Mouse (Mus musculus): ENCODE results near the gene Son. TPM values are rescaled to one million over a fixed set of nuclear protein-coding genes. Genes with fewer than 3 reads are reported as not detected.
"Not testable (repeated sequence)": the region's sequence is repeated elsewhere in the genome, so short reads cannot be mapped to it uniquely, and the experiment has no call there.

Son gene
- polyA plus RNA-seq, 1 experiment from 2014 or later, result 112 TPM

DNA sequence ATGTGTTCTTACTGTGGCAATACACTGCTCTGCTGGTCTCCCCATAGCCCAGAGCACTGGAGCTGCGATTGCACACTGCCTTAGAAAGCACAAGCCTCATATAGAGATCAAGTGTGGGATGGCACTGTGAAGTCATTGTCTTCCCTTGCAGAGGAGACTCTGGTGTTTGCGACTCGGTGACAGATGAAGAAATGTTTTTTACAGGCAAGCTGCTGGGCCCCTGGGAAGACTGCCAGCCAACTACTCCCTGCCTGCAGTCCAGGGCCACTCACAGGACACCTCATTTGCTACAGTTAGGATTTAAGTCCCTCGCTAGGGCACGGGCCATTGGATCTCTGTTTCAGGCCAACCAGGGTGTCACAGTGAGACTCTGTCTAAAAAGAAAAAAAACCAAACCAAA is 14.9 kb upstream of the Son start:
- Histone ChIP-seq H3K27ac (no peak overlapping the region), H3K4me3 (replicated peaks; ENCODE audit: low read depth, low read length) (no peak overlapping the region), H3K27me3 (ENCODE audit: insufficient read depth, low read length) (no peaks in the 10 kb centered on the region), H3K4me2 (ENCODE audit: low read length) (no peak overlapping the region), H3K9ac (ENCODE audit: low read depth, low read length) (no peak overlapping the region), H3K9me3 (replicated peaks; ENCODE audit: low read length) (no peaks in the 10 kb centered on the region), H3K36me3 (ENCODE audit: insufficient read depth, low read length) (peaks cover 63% of the 10 kb centered on the region), H3K4me1 (replicated peaks; ENCODE audit: insufficient read depth, low read length) (no peaks in the 10 kb centered on the region)
- DNase-seq (ENCODE audit: low spot score), result no peak
- ATAC-seq (replicated peaks; ENCODE audit: low FRiP score, low read depth), result no peak
- no peak for TF ChIP-seq CTCF (IDR thresholded peaks at IDR 0.05; ENCODE audit: low read depth)
- 88% methylated on average over 5 of the region's 5 CpGs for WGBS

DNA sequence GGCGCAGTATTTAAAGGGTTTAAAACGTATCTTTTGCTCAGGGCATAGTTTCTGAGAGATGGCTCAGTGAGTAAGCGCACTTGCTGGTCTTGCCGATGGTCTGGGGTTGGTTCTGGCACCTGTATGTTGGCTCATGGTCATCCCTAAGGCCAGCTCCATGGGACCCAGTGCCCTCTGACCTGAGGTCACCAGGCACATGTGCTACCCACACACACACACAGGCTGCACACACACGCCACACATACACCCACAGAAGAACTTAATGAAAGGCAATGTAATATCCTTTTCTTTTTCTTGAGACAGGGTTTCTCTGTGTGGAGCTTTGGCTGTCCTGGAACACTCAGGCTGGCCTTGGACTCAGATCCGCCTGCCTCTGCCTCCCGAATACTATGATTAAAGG is 14.4 kb upstream of the Son start:
- no peak overlapping the region for H3K4me2 ChIP-seq (ENCODE audit: low read length)
- TF ChIP-seq CTCF (IDR thresholded peaks at IDR 0.05; ENCODE audit: low read depth), result no peak
- ATAC-seq (replicated peaks; ENCODE audit: low FRiP score, low read depth) (no peak), DNase-seq (ENCODE audit: low spot score) (no peak)
- H3K27ac ChIP-seq, result no peak overlapping the region
- WGBS, result 94% methylated on average over 7 of the region's 7 CpGs
- H3K4me3 ChIP-seq (replicated peaks; ENCODE audit: low read depth, low read length), result no peak overlapping the region
- H3K9me3 ChIP-seq (replicated peaks; ENCODE audit: low read length), result no peaks in the 10 kb centered on the region
- H3K36me3 ChIP-seq (ENCODE audit: insufficient read depth, low read length), result peaks cover 65% of the 10 kb centered on the region
- no peaks in the 10 kb centered on the region for H3K27me3 ChIP-seq (ENCODE audit: insufficient read depth, low read length)
- H3K9ac ChIP-seq (ENCODE audit: low read depth, low read length), result no peak overlapping the region
- H3K4me1 ChIP-seq (replicated peaks; ENCODE audit: insufficient read depth, low read length), result no peaks in the 10 kb centered on the region

DNA sequence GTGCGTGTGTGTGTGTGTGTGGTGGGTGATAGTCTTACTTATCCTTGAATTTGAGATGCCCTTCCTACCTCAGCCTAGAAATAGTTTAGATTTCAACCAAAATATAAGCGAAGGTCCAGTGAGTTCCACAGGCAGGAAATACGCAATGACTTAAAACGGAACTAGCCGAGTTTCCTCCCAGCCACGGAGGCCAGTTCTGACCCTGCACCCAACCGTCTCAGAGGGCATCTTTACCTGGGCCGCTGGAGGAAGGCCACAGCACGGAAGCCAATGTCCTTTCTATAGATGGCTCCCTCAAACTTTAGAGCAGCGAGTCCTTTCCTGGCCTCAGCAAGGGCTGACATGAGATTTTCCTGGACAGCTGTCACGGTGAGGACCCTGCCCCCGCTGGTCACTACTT is 13.7 kb upstream of the Son start:
- H3K36me3 ChIP-seq (ENCODE audit: insufficient read depth, low read length), result peaks cover 66% of the 10 kb centered on the region
- ATAC-seq (replicated peaks; ENCODE audit: low FRiP score, low read depth), result no peak
- H3K4me1 ChIP-seq (replicated peaks; ENCODE audit: insufficient read depth, low read length), result no peaks in the 10 kb centered on the region
- WGBS, result 82% methylated on average over 12 of the region's 12 CpGs
- H3K27me3 ChIP-seq (ENCODE audit: insufficient read depth, low read length), result no peaks in the 10 kb centered on the region
- H3K9ac ChIP-seq (ENCODE audit: low read depth, low read length), result no peak overlapping the region
- no peak overlapping the region for H3K4me2 ChIP-seq (ENCODE audit: low read length)
- no peak for DNase-seq (ENCODE audit: low spot score)
- H3K27ac ChIP-seq, result no peak overlapping the region
- no peaks in the 10 kb centered on the region for H3K9me3 ChIP-seq (replicated peaks; ENCODE audit: low read length)
- TF ChIP-seq CTCF (IDR thresholded peaks at IDR 0.05; ENCODE audit: low read depth), result no peak
- no peak overlapping the region for H3K4me3 ChIP-seq (replicated peaks; ENCODE audit: low read depth, low read length)

DNA sequence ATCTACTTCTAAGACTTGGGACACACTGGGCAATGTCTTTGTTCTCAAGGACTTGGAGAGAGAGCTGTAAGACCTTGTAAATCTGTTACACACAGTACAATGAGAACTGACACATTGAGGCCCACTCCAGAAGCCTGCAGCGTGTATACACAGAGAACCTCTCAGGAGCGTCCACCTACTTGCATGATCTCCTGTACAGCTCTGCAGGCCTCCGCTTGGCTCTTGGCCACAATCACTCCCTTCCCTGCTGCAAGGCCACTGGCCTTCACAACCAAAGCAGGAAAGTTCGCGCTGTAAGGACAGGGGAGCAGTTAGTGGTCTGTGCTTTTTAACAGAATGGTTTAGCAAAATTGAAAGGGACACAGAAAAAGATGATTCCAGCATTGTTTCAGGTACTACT is 8.1 kb upstream of the Son start:
- Histone ChIP-seq H3K27ac (no peak overlapping the region), H3K4me3 (replicated peaks; ENCODE audit: low read depth, low read length) (no peak overlapping the region), H3K9me3 (replicated peaks; ENCODE audit: low read length) (no peaks in the 10 kb centered on the region), H3K27me3 (ENCODE audit: insufficient read depth, low read length) (no peaks in the 10 kb centered on the region), H3K4me2 (ENCODE audit: low read length) (no peak overlapping the region), H3K36me3 (ENCODE audit: insufficient read depth, low read length) (peaks cover 61% of the 10 kb centered on the region), H3K4me1 (replicated peaks; ENCODE audit: insufficient read depth, low read length) (no peaks in the 10 kb centered on the region), H3K9ac (ENCODE audit: low read depth, low read length) (no peak overlapping the region)
- WGBS, result 90% methylated on average over 5 of the region's 5 CpGs
- DNase-seq (ENCODE audit: low spot score) (no peak), ATAC-seq (replicated peaks; ENCODE audit: low FRiP score, low read depth) (no peak)
- TF ChIP-seq CTCF (IDR thresholded peaks at IDR 0.05; ENCODE audit: low read depth), result no peak

DNA sequence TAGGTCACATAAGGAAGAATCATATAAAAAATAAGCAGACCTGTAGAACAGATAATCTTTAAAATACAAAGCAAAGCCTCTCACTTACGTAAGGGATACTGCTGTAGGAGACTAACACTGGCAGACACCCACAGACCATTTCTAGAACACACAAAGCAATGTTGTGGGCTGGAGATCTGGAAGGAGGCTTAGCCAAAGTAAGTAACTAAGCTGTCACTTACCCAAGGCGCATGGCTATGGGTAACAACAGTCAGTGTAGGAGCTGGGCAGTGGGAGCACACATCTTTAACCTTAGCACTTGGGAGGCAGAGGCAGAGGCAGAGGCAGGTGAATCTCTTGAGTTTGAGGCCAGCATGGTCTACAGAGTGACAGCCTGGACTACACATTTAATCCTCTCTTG is 7.7 kb upstream of the Son start:
- Histone ChIP-seq H3K4me2 (ENCODE audit: low read length) (no peak overlapping the region), H3K27ac (no peak overlapping the region), H3K36me3 (ENCODE audit: insufficient read depth, low read length) (peaks cover 61% of the 10 kb centered on the region), H3K27me3 (ENCODE audit: insufficient read depth, low read length) (no peaks in the 10 kb centered on the region), H3K4me1 (replicated peaks; ENCODE audit: insufficient read depth, low read length) (no peaks in the 10 kb centered on the region), H3K9ac (ENCODE audit: low read depth, low read length) (no peak overlapping the region), H3K4me3 (replicated peaks; ENCODE audit: low read depth, low read length) (no peak overlapping the region), H3K9me3 (replicated peaks; ENCODE audit: low read length) (no peaks in the 10 kb centered on the region)
- TF ChIP-seq CTCF (IDR thresholded peaks at IDR 0.05; ENCODE audit: low read depth), result no peak
- 98% methylated on average over 2 of the region's 2 CpGs for WGBS
- DNase-seq (ENCODE audit: low spot score), result no peak
- no peak for ATAC-seq (replicated peaks; ENCODE audit: low FRiP score, low read depth)

DNA sequence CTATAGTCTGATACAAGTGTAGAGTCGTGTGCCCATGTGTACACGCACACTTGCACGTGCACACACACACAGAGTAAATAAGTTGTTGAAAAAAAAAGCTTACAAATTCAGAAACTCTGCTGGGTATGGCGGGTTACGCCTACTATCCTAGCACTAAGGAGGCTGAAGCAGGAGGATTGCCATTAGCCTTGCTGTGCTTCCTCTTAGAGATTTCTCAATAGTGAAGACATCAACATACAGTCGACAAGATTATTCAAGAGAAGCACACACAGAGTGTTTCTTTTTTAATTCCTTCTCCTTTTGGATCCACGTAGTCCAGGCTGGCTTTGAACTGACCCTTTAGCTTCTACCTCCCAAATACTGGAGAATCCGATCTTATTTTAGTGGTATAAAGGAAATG is 7.1 kb upstream of the Son start:
- H3K9me3 ChIP-seq (replicated peaks; ENCODE audit: low read length), result no peaks in the 10 kb centered on the region
- H3K4me1 ChIP-seq (replicated peaks; ENCODE audit: insufficient read depth, low read length), result no peaks in the 10 kb centered on the region
- peaks cover 61% of the 10 kb centered on the region for H3K36me3 ChIP-seq (ENCODE audit: insufficient read depth, low read length)
- H3K27ac ChIP-seq, result no peak overlapping the region
- 94% methylated on average over 8 of the region's 8 CpGs for WGBS
- H3K9ac ChIP-seq (ENCODE audit: low read depth, low read length), result no peak overlapping the region
- H3K4me3 ChIP-seq (replicated peaks; ENCODE audit: low read depth, low read length), result no peak overlapping the region
- TF ChIP-seq CTCF (IDR thresholded peaks at IDR 0.05; ENCODE audit: low read depth), result no peak
- H3K4me2 ChIP-seq (ENCODE audit: low read length), result no peak overlapping the region
- DNase-seq (ENCODE audit: low spot score) (no peak), ATAC-seq (replicated peaks; ENCODE audit: low FRiP score, low read depth) (no peak)
- no peaks in the 10 kb centered on the region for H3K27me3 ChIP-seq (ENCODE audit: insufficient read depth, low read length)

GRCm38 (mm10) chr16:91644901-91645300 is 2.4 kb upstream of the Son start:
- no peak for TF ChIP-seq CTCF (IDR thresholded peaks at IDR 0.05; ENCODE audit: low read depth)
- Histone ChIP-seq H3K27ac (no peak overlapping the region), H3K27me3 (ENCODE audit: insufficient read depth, low read length) (no peaks in the 10 kb centered on the region), H3K4me1 (replicated peaks; ENCODE audit: insufficient read depth, low read length) (0 out of 2 replicates have a peak, but pooled peaks cover 4% of the 10 kb centered on the region), H3K4me2 (ENCODE audit: low read length) (no peak overlapping the region), H3K36me3 (ENCODE audit: insufficient read depth, low read length) (peaks cover 19% of the 10 kb centered on the region; the same call in 1 of the 2 replicates), H3K4me3 (replicated peaks; ENCODE audit: low read depth, low read length) (no peak overlapping the region), H3K9me3 (replicated peaks; ENCODE audit: low read length) (no peaks in the 10 kb centered on the region), H3K9ac (ENCODE audit: low read depth, low read length) (no peak overlapping the region)
- ATAC-seq (replicated peaks; ENCODE audit: low FRiP score, low read depth), result no peak
- 78% methylated on average over 2 of the region's 2 CpGs for WGBS
- no peak for DNase-seq (ENCODE audit: low spot score)

DNA sequence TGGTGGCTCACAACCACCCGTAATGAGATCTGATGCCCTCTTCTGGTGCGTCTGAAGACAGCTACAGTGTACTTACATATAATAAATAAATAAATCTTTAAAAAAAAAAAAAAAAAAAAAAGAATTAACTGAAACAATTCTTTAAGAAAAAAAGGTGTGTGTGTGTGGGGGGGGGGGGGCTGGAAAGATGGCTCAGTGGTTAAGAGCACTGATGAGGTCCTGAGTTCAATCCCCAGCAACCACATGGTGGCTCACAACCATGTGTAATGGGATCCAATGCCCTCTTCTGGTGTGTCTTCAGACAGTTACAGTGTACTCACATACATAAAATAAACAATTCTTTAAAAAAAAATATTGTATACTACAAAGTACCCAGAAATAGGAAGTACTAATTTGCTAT is 1.9 kb upstream of the Son start:
- not testable (repeated sequence) for DNase-seq (ENCODE audit: low spot score); H3K4me3 ChIP-seq (replicated peaks; ENCODE audit: low read depth, low read length); ATAC-seq (replicated peaks; ENCODE audit: low FRiP score, low read depth); H3K27me3 ChIP-seq (ENCODE audit: insufficient read depth, low read length); H3K9ac ChIP-seq (ENCODE audit: low read depth, low read length); H3K4me2 ChIP-seq (ENCODE audit: low read length); H3K9me3 ChIP-seq (replicated peaks; ENCODE audit: low read length); H3K4me1 ChIP-seq (replicated peaks; ENCODE audit: insufficient read depth, low read length); H3K27ac ChIP-seq
- WGBS, result no CpG with 5 or more reads among the region's 2 CpGs
- H3K36me3 ChIP-seq (ENCODE audit: insufficient read depth, low read length), result peaks cover 14% of the 10 kb centered on the region; the same call in 1 of the 2 replicates
